ENCODE assay signal across 12 mouse cellular contexts in the genomic region with DNA sequence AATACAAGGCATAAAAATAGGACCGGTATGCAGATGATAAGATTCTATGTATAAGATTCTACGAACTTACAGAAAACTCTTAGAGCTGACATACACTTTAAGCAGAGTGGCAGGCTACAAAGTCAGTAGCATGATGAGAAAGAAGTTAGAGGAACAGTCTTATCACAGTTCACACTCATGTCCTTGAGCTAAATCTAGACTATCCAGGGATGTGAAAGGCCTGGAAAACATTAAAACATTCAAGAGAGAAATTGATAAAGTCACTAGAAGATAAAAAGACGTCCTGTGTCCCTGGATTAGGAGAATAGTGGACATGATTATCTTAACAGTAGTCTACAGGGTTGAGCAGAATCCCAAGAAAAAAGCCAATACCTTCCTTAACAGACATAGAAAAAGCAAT.
"Had no signal": no experiment of that assay in that cellular context is flagged by ENCODE, and none has a peak within 500 bp of the region (broad histone marks: within the 10 kb centered on the region; RNA-seq: fewer than 3 reads in every experiment).

No protein-coding gene starts in this region.

- H3K27me3 ChIP-seq: midbrain, embryonic 15.5 days; neural tube, embryonic 12.5 days had no signal

- H3K36me3 ChIP-seq: neural tube, embryonic 12.5 days had no signal

- DNase-seq: kidney, adult 8-10 months; kidney, postnatal 36 days; lung, adult 2 months; lung, postnatal 36 days; retina, postnatal 1 day had no signal

- ATAC-seq: inflammation-experienced regulatory T-cells, adult 6 months; intestine, postnatal 0 days; lung, postnatal 0 days; midbrain, embryonic 15.5 days had no signal

- H3K4me1 ChIP-seq: limb, embryonic 10.5 days; midbrain, embryonic 15.5 days; neural tube, embryonic 12.5 days had no signal

- H3K9me3 ChIP-seq: limb, embryonic 10.5 days; midbrain, embryonic 15.5 days; neural tube, embryonic 12.5 days had no signal

- H3K27ac ChIP-seq: limb, embryonic 10.5 days; midbrain, embryonic 15.5 days; neural tube, embryonic 12.5 days had no signal

- H3K4me2 ChIP-seq: midbrain, embryonic 11.5 days; midbrain, embryonic 15.5 days; neural tube, embryonic 12.5 days had no signal

- H3K4me3 ChIP-seq: limb, embryonic 10.5 days; midbrain, embryonic 15.5 days; neural tube, embryonic 12.5 days had no signal

- H3K9ac ChIP-seq: midbrain, embryonic 15.5 days; neural tube, embryonic 12.5 days had no signal
